Mouse (Mus musculus) heart, adult 2 months (tissue): ENCODE results near the gene Hist1h3a.

ENCODE experiments used
- CTCF ChIP-seq: fragments of 200-600 bp; IDR thresholded peaks from 2 replicates; pipeline ENCODE4 v1.8.1; 2022; ENCODE audit warnings: antibody characterized with exemption, mild to moderate bottlenecking, moderate library complexity
- POLR2A ChIP-seq: fragments of 200-500 bp; IDR thresholded peaks from 2 replicates; pipeline ENCODE4 v1.6.1; 2011; ENCODE audit warnings: mild to moderate bottlenecking, low read depth, low read length, control low read depth; ENCODE audit not compliant: insufficient read depth

- TF ChIP-seq CTCF = no peak
- TF ChIP-seq POLR2A = no peak
These were observed 3.0 kb upstream of the Hist1h3a start for GRCm38 (mm10) chr13:23765172-23765513.
